Mouse (Mus musculus) gastrocnemius, postnatal 10 days (tissue): ENCODE measurements at regions not wholly inside any gene's neighbourhood (a gene's known extent, or its start where the extent isn't known, plus 50 kb on each side); places are given as distances from the start of the nearest gene placed in this dataset.

Experiments
- DNase-seq: peaks from one replicate; pipeline ENCODE4 v3.0.0; 2021; ENCODE audit warnings: mixed read lengths

DNA sequence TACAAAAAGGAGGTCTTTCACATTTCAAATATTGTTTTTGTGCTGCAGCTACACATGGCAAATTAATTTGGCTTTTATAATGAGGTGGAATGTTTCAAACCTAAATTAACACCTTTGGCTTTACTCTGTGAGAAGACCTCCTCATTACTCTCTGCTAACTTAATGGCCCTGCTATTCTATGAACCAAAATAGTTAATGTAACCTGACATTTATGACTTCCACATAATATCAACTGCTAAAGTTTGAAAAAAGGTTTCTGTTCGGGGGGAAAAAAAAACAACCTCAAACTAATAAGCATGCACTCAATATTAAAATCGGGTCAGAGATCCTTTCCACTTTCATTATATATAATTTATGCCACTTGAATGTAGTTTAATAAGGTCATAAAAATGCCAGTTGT lies 197.2 kb upstream of the Cep162 start:
- no peak for DNase-seq

DNA sequence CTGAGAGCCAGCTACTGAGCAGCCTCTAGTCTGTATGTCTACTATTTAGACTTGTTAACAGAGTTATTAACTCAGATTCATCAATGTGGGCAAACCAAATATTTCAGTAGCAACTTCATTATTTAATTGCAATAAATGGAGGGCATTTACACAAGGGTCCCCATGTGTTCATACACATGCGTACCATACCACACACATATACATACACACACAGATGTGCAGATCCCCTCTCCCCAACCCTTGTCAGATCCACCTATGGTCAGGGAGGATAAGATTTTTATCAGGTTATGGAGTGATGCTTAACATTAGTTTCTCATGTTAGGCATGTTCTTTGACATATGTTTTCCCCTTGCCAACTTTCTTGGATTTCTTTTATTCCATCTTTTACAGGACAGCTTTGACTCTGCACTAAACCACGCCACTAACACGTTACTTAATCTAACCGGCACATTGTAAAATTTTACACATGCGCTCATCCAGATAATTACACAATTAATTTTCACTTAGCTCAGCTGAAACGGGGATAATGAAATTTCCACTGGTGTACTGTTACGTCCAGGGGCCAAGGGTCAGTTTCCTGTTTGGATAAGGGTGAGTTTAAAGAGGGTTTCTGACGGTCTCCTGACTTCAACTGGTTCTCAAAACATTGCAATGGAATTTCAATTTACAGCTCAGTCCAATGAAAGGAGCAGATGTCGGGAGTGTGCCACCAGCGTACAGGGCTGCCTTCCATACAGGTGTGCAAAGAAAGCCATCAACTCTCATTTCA lies 188.3 kb upstream of the Cep162 start:
- no peak for DNase-seq

DNA sequence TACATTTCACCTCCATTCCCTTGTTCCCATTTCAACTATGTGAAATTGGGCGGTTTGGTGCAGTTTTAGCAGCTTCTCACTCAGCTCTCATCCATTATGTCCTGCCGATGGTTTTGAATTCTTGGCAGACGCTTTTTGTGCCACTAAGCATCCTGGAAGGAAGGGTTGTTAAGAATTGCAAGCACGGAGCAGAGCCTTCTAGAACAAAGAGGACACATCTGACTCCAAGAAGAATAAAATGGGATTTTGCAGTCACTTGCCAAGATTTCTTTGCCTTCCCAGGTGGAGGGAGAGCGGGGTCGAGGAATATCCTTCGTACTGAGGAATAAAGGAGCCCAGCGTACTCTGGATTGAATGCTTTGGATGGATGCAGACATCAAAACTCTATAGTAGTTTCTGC lies 176.7 kb upstream of the Cep162 start:
- DNase-seq, result no peak

DNA sequence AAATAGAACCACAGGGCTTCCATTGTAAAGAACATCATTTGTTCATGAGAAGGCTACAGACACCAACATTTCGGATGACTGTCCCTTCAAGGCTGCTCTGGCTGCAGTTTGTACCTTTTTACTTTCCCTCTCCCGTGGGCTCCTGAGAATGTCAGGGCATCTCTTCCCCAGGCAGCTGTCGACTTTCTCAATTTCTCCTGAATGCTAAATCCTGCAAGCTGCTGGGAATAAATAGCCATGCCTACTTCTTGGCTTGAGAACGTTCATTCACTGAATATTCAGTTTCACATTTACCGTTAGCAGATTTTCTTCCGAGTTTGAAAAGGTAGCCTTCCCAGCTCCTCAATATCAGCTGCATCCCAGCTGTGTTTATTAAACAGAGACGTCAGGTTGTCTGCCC lies 176.2 kb upstream of the Cep162 start:
- DNase-seq, result no peak

DNA sequence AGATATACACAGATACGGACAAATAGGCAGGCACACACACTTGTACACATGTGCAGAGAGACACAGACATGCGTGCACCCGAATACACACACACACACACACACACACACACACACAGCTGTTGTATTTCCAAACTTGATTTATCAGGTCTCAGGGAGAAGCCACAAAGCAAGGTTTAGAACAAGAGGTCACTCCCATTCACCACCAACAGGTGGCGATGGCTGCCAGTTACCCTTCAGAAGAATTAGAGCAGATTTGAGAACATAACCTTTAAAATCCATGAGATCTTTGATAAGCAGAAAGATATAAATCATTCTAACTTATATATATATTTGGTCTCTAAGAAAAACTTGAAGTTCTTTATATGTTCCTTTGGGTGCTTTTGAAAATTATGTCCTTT lies 169.9 kb upstream of the Cep162 start:
- peak; percentile 34 for DNase-seq

DNA sequence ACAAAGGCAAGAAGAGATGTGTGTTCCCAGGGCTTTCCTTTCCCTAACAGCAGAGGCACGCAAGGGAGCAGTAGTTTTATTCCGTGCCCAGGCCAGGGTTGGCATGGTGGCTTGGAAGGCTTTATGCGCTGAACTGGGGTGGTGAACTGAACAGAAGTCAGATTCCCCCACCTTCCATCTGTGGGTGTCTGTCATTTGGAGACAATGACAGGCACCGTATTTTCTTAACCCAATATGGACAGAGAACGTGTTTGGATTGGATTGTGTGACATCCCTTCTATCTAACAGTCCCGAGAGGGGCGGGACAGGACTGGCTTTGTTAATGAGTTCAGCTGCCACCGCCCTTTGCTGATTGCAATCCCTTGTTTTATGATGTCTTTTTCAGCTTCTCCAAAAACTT lies 165.8 kb upstream of the Cep162 start:
- no peak for DNase-seq

DNA sequence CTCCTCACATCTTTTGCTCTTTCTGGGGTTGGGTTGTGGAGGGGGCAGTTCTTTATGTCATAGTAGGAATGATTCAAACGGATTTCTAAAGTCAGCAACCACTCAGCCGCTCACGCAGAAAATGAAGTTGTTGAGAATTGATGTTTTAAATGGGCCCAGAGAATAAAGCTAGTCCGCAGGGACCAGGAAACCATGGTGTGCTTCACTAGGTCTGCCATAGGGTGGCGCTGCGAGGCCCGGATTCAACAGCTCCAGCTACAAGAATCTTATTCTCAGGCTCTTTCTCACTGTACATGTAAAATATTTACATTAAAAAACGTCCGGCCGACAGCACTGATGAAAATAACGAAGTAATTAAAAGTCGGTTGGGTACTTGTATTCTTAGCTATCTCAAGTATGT lies 164.0 kb upstream of the Cep162 start:
- DNase-seq, result peak; percentile 61

DNA sequence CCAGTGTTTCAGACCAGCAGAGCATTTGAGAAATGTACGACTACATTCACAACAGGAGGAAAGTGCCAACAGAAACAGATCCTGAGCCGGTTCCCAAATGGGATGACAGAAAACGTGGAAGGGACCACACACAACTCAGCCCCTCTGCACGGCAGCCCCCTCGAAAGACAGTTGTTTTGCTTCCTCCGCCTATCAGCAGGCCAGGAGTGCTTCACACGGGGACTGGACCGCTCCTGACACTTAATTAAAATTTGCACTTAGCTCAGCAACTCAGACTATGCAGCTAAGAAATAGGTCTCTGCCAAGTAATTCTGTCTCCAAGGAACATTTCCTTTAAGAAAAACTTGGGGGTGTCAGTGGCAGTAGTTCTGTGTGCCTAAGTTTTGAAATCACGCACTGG lies 157.6 kb upstream of the Cep162 start:
- DNase-seq, result no peak

DNA sequence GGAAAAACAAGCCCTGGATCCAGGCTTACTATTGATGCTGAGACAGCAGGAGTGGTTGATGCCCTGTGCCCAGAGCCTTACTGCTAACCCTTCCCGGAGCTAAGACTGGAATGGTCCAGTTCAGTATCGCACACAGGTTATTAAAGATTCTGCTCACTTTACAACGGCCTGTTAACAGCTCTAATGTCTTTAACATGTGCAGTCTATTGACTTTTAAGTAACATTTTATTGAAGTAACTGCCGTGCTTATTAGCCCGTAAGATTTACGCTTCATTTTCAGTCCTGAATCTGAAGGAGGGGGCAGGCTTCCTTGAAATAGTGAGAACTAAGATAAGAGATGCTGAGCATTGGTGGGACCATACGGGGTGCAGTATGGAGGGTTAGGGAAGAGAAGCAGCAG lies 155.7 kb upstream of the Cep162 start:
- no peak for DNase-seq

DNA sequence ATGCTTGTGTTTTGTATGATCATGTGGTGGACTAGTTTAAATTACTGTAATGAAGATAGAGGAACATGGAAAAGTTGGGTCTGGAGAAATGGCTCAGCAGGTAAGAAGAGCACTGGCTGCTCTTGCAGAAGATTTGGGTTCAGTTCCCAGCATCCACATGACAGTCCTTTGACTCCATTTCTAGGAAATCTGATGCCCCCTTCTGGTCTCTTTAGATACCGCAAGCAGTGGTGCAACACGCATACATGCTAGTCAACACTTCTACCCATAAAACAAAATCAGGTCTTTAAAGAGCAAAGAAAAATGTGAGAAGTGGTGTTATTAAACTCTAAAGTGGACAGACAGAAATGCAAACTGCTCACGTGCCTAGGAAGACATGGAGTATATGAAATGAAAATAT lies 154.4 kb upstream of the Cep162 start:
- DNase-seq, result no peak

DNA sequence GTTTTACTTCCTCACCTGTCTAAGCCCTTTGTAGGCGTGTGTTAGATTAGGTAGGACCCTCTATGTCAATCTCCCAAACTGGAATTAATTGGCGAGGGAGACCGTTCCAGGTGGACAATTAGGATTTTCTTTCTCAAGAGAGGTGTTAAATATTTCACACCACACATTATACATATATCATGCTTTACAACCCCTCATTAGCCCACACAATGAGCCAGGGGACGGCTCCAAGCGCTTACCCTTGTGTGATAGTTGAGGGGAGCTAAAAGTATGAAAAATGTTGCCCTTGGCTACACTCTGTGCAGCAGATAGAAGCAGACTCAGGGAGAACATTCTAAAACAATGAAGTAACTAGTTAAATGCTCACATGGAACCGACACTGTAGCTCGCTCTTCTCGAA lies 153.5 kb upstream of the Cep162 start:
- no peak for DNase-seq

DNA sequence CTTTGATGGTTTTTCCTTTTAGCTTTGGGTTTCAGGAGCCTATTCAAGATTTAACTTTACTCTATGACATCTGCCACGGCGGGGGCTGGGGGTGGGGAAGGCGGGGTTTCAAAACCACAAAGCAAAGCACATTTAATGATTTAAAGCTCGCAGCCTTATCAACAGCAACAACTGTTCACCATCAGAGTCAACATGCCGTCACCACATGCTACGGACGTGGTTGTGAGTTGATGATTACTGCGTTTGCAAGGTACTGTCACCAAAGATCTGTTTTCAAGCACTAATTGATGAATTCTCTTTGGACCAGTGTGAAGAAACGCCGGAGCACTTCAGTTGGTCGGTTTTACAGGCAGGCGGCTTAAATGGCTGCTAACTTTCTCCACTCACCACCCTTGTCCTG lies 151.1 kb upstream of the Cep162 start:
- DNase-seq, result no peak

DNA sequence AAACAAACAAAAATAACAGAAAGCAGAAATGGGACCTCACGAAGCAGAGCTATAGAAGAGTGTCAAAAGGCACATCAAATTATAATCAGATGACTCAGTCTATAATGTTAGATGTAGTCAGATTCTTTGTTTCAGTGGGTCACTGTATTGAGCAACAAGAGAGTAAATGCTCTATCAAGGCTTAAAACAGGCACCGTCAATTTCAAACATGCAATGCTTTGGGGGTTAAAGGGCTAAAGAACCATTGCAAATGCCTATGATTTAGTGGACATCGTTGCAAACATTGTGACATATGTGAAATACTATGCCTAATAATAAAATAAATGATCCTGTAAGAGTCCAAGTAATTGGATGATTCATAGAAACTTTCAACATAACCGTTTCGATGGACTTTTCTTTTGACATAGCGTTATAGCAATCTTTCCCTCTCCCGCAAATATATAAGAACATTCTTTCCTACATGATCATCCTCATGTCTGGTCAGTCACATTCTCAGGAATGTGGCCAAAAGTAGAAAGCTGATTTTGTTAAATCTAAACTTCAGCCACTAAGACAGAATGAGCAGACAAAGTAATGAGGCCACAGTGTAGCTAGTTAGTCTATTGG lies 149.9 kb upstream of the Cep162 start:
- DNase-seq, result no peak

DNA sequence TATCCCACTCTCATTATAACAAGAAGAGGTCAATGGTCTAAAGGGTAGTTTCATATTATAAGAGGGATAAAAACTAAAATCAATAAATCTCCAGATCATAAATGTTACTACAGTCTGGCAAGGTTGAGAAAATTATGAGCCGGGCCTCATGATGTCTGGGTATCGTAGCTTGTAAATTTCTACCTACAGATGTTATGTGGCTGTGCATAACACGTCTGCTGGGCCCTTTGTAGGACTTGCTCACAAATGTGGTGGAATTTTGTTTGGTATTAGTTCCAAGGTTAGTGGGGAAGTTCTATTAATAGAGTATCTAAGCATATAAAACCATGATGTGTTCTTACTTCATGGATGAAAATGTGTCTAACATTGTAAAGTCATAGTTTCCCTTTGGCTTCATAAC lies 146.7 kb upstream of the Cep162 start:
- no peak for DNase-seq

DNA sequence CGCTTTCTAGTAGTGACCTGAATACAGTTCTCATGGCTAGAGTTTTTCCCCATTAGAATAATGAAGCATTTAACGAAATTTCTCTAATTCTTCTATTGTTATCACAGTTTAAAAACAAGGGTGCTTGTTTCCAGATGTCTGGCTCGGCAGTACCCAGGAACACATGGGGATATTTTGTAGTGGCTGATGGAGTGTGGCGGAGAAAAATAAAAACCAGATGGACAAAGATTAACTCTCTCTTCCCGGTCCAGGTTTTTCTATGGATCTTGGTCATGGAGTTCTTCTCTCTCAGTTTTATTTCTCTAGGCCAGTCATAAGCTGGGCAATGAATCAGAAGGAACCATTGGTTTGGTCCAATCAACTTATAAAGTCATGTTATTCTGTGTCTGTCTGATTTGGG lies 132.2 kb upstream of the Cep162 start:
- no peak for DNase-seq

DNA sequence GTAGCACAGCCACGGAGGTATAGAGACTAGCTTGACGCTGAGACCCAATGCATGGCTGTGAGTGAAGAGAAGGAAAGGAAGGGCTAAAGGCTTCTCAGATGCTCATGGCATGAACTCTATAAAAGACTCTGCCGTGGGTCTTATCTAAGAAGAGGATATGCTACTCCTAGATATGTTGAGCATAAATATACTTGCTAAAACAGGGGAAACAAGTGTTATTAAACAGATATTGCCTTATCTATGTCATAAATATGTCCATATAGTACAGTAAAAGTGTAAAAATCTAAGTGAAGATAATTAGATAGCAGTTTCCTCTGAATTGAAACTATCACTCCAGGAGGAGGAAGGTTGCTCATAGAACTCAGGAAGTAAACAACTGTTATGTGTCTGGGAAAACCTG lies 128.2 kb upstream of the Cep162 start:
- DNase-seq, result no peak

DNA sequence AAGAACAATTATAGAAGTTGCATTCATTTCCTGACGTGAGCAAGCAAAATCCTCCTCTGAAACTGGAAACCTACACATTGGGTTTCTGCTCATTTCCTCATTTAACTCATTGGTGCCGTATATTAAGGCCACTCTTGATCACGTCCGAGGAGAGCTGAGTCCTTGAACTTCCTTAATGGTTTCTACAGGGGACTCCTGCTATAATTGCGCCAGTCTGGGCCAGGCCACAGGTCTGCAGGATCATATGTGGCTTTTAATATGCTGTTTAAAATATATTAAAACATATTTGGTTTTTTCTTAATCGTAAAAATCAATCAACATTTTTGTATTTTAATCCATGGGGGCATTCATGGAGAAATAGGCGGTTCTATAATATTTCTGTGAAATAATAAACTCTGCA lies 122.6 kb upstream of the Cep162 start:
- no peak for DNase-seq

DNA sequence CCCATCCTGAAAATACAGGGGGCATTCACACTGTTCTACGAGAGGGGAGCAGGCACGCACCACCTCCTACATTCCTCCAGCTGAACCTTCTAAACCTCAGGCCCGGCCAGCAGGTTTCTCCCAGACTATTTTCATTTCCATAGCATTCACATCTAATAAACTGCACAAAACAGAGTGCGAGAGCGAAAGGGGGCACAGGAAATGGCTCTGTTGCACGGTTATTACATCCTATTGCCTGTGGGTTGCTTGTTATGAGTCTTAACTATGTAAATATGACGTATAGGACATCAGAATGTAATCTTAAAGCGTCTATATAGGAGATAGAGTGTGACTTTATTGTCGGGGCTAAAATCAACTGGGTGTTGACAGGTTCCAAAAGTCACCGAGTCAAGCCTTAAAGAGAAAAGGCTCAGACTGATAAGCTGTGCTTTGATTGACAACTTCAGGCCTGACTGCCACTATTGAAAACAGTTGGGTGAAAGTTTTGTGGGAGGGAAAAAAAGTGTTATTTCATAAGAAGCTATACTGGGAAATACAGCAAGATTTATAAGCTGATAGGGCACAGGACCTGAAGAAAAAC lies 121.5 kb upstream of the Cep162 start:
- DNase-seq, result no peak

DNA sequence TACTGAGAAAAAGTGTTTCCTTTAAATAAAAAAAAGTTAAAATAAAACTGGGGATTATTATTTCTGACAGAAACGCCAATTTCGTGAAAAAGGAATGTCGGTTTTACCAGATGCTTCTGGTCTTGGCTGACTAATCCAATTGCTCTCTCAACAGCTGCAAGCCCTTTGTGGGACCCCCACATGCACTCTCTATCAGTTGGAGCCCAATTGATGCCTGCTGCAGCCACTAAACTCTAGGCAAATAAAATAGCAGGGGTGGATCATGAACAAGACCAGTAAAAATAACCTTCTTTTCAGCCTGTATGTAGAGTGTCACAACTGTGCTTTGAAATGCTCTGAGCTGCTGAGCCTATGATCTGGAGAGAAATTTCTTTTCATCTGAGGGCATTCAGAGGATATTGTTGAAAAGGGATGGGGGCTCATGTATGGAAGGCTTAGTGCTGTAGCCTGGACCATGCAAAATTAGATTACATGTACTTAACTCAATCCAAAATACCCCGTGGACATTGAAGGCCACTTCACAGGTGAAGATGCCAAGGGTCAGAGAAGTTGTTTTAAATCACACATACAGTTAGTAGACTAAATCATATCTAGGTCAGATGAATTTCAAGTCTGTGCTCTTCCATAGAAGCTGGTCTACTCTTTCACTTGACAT lies 117.0 kb upstream of the Cep162 start:
- no peak for DNase-seq

DNA sequence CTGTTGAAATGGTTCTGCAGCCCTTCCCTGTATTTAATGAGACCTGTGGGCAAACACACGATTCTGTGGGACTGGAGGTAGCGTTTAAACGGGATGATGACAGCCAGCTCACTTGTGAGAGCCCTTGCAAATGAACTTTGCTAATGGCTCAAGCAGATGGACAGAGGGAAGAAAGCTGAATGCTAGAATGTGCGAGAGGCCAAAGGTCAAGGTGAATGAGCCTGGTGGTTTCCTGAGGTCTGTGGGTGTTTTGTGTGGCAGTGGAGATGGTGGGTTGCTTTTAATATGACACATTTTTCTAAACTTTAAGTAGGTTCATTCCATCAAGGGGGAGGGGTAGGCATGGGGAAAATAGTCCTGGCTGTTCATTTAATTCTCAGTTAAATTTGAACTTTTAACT lies 113.7 kb upstream of the Cep162 start:
- DNase-seq, result no peak

DNA sequence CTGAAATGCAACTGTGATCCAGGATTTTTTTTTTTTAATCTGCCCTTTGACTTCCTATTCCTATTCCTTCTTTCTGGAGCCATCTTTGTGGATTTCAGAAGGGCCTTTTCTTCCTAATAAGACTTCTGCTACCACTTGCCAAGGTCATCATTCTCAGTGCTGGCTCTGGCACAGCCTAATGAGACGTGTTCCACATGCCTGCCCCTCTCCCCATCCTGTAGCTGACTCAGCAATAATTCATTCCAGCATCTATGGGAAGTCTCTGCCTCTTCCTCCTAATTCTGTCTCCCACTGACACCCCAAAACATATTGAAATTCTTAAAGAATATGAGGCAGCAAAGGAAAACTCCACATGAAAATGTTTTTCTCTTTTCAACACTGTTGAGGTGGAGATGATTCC lies 91.7 kb upstream of the Cep162 start:
- no peak for DNase-seq

DNA sequence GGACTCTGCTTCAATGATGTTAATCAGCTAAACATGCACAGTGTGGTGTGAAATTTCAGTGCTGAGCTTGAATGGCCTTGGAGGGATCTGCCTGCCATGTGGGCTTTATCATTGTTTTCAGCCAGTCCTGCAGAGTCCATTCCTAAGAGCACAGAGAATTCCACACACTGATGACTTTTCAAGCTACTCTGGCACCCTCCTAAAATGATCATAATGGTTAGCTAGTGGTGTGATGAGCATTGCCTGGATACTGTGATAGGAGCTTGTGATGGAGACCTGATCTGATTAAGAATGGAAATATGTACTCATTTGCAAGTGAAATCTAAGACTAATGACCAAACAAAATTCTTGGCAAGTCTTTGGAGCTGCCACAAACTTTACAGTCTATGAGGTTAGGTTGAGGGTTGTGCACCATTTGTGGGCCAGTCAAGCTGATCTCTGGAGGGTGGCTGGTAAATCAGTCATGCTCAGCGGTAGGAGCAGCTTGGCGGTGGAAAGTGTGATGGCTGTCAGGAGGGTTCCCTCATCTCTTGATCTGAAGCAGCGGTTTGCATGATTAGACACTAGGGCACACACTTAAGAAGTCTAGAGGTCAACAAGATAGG lies 91.0 kb upstream of the Cep162 start:
- no peak for DNase-seq

DNA sequence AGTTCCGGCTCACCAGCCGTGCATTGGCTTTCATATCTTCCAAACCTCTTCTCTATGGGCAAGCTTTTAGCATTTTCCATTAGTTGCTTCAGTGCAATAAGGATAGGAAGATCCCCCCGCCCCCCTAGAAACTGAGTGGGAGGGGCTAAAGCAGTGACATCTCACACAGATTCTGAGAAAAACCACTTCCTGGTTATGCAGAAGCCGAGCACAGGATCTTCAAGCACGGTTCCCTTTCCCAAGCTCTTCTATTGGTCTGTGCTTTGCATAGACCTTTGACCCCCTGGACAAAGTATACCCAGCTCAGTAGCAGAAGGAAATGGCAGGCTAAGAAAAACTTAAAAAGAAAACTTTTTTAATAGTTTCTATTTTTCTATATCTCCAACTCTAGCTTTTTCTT lies 86.1 kb upstream of the Cep162 start:
- no peak for DNase-seq
